Comparison of ENCODE assay signal across 17 mouse cellular contexts in the genomic region with DNA sequence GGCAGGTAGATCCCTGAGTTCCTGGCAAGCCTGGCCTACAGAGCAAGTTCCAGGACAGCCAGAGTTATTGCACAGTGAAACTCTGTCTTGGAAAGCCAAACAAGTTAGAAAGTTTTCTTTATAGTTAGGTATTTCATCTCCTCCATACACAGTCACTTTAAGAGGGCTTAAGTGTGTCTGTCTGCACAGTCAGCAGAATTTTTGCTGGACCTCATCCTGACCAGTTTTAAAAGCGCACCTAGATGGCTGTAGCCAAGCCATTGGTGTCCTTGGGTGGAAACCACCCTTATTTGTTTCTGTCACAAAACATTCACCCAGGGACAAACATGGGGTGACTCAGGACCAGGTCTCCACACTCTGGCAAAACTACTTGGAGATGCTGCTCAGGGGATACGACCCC. TPM values are rescaled to one million over a fixed set of nuclear protein-coding genes. Genes with fewer than 3 reads are reported as not detected.
DNase-seq lines count a peak whose midpoint lies in the region; ATAC-seq lines count a peak whose summit lies in the region.
"Had no signal": no experiment of that assay in that cellular context is flagged by ENCODE, and none has a peak within 500 bp of the region (broad histone marks: within the 10 kb centered on the region; RNA-seq: fewer than 3 reads in every experiment).

No protein-coding gene starts in this region.

- ATAC-seq in hindbrain, embryonic 15.5 days (ENCODE audit: low FRiP score, low read depth), result no peak
- no peak for ATAC-seq in lung, embryonic 16.5 days (ENCODE audit: low read depth)

- no peaks in the 10 kb centered on the region for H3K9me3 ChIP-seq in hindbrain, embryonic 15.5 days
- no peaks in the 10 kb centered on the region for H3K9me3 ChIP-seq in hindbrain, embryonic 10.5 days
- H3K9me3 ChIP-seq in lung, embryonic 16.5 days (ENCODE audit: control insufficient read depth, low read length), result no peaks in the 10 kb centered on the region
- H3K9me3 ChIP-seq: embryonic facial prominence, embryonic 12.5 days; forebrain, embryonic 13.5 days; G1E; heart, embryonic 12.5 days had no signal

- H3K27ac ChIP-seq in hindbrain, embryonic 15.5 days (replicated peaks), result 0 out of 2 replicates have a peak overlapping the region, but pooled peaks have one; percentile 3
- H3K27ac ChIP-seq in hindbrain, embryonic 10.5 days, result no peak overlapping the region
- peak overlapping the region; percentile 45; the same call in 1 of the 2 replicates for H3K27ac ChIP-seq in lung, embryonic 16.5 days (ENCODE audit: low read length)
- H3K27ac ChIP-seq in macrophage, result peak overlapping the region; percentile 30; the same call in 1 of the 2 replicates
- H3K27ac ChIP-seq: embryonic facial prominence, embryonic 12.5 days; forebrain, embryonic 13.5 days; heart, adult 2 months had no signal

- DNase-seq in hindbrain, embryonic 10.5 days (ENCODE audit: low spot score), result no peak
- no peak for DNase-seq in lung, postnatal 14 days
- no peak for DNase-seq in ovary, postnatal 14 days (ENCODE audit: low spot score)
- DNase-seq in heart, adult 9 months (ENCODE audit: low spot score in 2 of 2), result no peak
- DNase-seq: cerebellum, adult 11-12 months; cerebellum, adult 9-10 months; cerebellum, postnatal 25 days; gastrocnemius, postnatal 14 days had no signal

- no peak overlapping the region for H3K9ac ChIP-seq in hindbrain, embryonic 15.5 days
- no peak overlapping the region for H3K9ac ChIP-seq in lung, embryonic 16.5 days (ENCODE audit: low read length)
- H3K9ac ChIP-seq: embryonic facial prominence, embryonic 12.5 days; forebrain, embryonic 13.5 days; forebrain, postnatal 0 days; heart, embryonic 12.5 days had no signal

- 89% methylated on average over 2 of the region's 2 CpGs for WGBS in hindbrain, embryonic 15.5 days
- 91% methylated on average over 2 of the region's 2 CpGs for WGBS in hindbrain, embryonic 10.5 days
- 83% methylated on average over 2 of the region's 2 CpGs for WGBS in lung, embryonic 16.5 days
- 94% methylated on average over 2 of the region's 2 CpGs for WGBS in macrophage (ENCODE audit: missing documents)

- no peaks in the 10 kb centered on the region for H3K79me2 ChIP-seq in macrophage (ENCODE audit: inconsistent target)

- no peaks in the 10 kb centered on the region; the same call in 1 of the 2 replicates for H3K4me1 ChIP-seq in hindbrain, embryonic 15.5 days (replicated peaks)
- H3K4me1 ChIP-seq in hindbrain, embryonic 10.5 days (replicated peaks), result peaks cover 22% of the 10 kb centered on the region
- no peaks in the 10 kb centered on the region; the same call in none of the 2 replicates for H3K4me1 ChIP-seq in lung, embryonic 16.5 days (replicated peaks; ENCODE audit: control insufficient read depth, insufficient read depth, low read length)

- H3K4me2 ChIP-seq in hindbrain, embryonic 15.5 days, result no peak overlapping the region
- no peak overlapping the region for H3K4me2 ChIP-seq in lung, embryonic 16.5 days (ENCODE audit: low read depth, low read length)
- H3K4me2 ChIP-seq: embryonic facial prominence, embryonic 12.5 days; forebrain, embryonic 13.5 days; heart, embryonic 12.5 days had no signal

- no peaks in the 10 kb centered on the region for H3K27me3 ChIP-seq in hindbrain, embryonic 15.5 days
- no peaks in the 10 kb centered on the region for H3K27me3 ChIP-seq in hindbrain, embryonic 10.5 days (ENCODE audit: insufficient read depth, poor library complexity, severe bottlenecking)
- no peaks in the 10 kb centered on the region for H3K27me3 ChIP-seq in lung, embryonic 16.5 days (ENCODE audit: control insufficient read depth, insufficient read depth, low read depth, low read length)
- H3K27me3 ChIP-seq: embryonic facial prominence, embryonic 12.5 days; forebrain, embryonic 13.5 days; heart, embryonic 12.5 days had no signal

- no peaks in the 10 kb centered on the region for H3K36me3 ChIP-seq in hindbrain, embryonic 15.5 days
- H3K36me3 ChIP-seq in hindbrain, embryonic 10.5 days, result no peaks in the 10 kb centered on the region
- no peaks in the 10 kb centered on the region for H3K36me3 ChIP-seq in lung, embryonic 16.5 days (ENCODE audit: control insufficient read depth, insufficient read depth, low read length)
- H3K36me3 ChIP-seq in macrophage (ENCODE audit: inconsistent target), result no peaks in the 10 kb centered on the region
- H3K36me3 ChIP-seq: embryonic facial prominence, embryonic 12.5 days; G1E; heart, embryonic 12.5 days had no signal

- H3K4me3 ChIP-seq in hindbrain, embryonic 15.5 days, result no peak overlapping the region
- no peak overlapping the region for H3K4me3 ChIP-seq in hindbrain, embryonic 10.5 days
- H3K4me3 ChIP-seq in lung, embryonic 16.5 days (ENCODE audit: low read length), result no peak overlapping the region
- no peak overlapping the region for H3K4me3 ChIP-seq in macrophage (ENCODE audit: inconsistent target)
- H3K4me3 ChIP-seq: embryonic facial prominence, embryonic 12.5 days; forebrain, embryonic 13.5 days; heart, adult 2 months; heart, embryonic 12.5 days had no signal

RNA-seq across cellular contexts. Expression of gene Ppp2ca, which starts 17.8 kb away (rescaled TPM):
- 126 and 131 TPM in 2 replicates for polyA plus RNA-seq in hindbrain, embryonic 15.5 days (2015; fragmentation: Nextera tagmentation; extraction: Ambion mirVana)
- polyA plus RNA-seq in hindbrain, embryonic 10.5 days (2016; fragmentation: Nextera tagmentation; extraction: Ambion mirVana), result 84.2 and 97.8 TPM in 2 replicates
- 57.8 and 62.7 TPM in 2 replicates for polyA plus RNA-seq in lung, embryonic 16.5 days (2015; fragmentation: Nextera tagmentation; extraction: Ambion mirVana)
- total RNA-seq in macrophage (2018; cell fraction: chromatin; rRNA removed), result 100 to 1,000 TPM in 20 of 26 experiments, 10 to 100 TPM in 6; 86.3 to 210 (median 116) TPM
- 10 to 100 TPM; 44.6 to 65.4 (median 51.8) TPM for total RNA-seq in macrophage (2018; cell fraction: cytosol; rRNA removed)
- 100 to 1,000 TPM in 3 of 26 experiments, 10 to 100 TPM in 23; 57.3 to 121 (median 81.3) TPM for total RNA-seq in macrophage (2018; cell fraction: nucleus; rRNA removed)
- 37.3 to 58.5 TPM (median 57.0 TPM) in 3 replicates for polyA plus RNA-seq in macrophage (2018)
